Mouse (Mus musculus) adrenal gland, adult (tissue): ENCODE measurements around the gene Abcb11.

Source experiments
- DNase-seq, 2 experiments: peaks; one replicate each; pipeline ENCODE4 v3.0.0; 2022 to 2023; ENCODE audit warnings: low spot score in 1 of 2; ENCODE audit not compliant: inconsistent age in 2 of 2

Abcb11 gene

DNA sequence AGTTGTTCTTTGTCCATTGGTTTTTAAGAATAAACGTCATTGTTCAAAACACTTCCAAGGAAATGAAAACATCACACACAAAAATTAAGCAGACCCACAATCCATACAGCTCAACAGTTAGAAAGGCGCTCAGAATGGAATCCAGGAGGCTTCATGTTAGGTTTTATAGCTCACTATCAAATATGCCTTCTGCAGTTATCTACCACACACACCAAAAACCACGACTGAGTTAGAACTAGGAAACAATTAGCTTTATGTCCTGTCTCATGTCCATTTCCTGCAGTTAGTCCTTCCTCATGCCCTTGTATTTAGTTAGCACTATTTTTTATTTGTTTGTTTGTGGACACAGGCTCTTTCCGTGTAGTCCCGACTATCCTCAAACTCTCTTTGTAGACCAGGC lies 151.4 kb downstream of the Abcb11 start:
- no peak for DNase-seq

DNA sequence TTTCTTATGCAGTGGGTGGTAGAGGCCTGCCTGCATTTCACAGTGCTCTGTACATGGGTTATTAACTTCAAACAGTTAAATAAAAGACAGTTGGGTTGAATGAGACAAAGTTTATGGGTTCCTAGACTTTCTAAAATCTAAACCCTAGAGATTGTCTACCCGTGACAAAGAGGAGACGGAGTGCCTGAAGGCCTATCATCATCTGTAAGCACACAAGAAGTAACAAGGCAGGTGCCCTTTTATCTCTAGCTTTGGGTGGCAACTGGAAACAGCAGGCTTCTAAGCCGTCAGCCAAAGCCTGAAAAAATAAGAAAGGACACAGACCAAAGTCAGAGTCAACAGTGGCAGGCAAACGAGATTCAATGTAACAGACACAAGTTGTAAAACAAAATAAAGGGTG lies 153.2 kb downstream of the Abcb11 start:
- DNase-seq = no peak

DNA sequence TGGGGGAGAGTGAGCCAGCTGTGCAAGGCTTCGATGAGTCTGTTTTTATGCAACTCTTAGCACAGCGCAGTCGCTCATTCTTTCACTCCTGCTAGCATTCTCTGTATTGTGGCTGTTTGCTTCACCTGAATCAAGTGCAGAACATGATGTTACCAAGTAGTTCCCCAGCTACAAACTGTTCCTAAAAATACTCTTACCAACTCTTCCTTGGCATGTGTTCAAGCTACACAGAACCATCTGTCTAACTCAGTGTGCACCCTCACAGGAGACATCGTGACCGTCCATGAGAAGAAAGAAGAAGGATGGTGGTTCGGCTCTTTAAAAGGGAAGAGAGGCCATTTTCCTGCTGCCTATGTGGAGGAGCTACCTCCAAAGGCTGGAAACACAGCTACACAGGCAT lies 153.7 kb downstream of the Abcb11 start:
- no peak for DNase-seq
